Mouse (Mus musculus): ENCODE measurements around the gene Pmfbp1. TPM values are rescaled to one million over a fixed set of nuclear protein-coding genes. Genes with fewer than 3 reads are reported as not detected.

Pmfbp1 gene
- polyA plus RNA-seq, 1 experiment: not detected

DNA sequence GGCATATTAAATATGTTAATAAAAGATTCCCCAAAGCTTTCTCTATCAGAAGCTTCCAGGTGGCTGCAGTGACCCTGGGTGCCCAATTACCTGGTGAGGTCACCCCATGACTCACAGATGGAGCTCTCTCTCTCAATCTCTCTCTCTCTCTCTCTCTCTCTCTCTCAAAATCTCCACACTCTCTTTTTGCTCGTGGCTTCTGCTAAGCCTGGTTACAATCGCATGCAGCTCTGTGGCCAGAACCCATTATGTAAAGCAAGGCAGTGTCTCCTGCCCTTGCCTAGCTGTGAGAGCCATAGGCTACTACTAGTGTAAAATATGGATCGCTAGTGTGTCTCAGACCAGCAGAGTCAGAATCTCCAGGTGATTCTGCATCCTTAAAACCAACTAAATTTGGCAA, 28.1 kb upstream of the Pmfbp1 start:
- Histone ChIP-seq H3K4me1 (ENCODE audit: control insufficient read depth) (no peaks in the 10 kb centered on the region), H3K9me3 (ENCODE audit: control insufficient read depth, low read length) (no peaks in the 10 kb centered on the region), H3K36me3 (ENCODE audit: control insufficient read depth) (no peaks in the 10 kb centered on the region), H3K27me3 (ENCODE audit: control insufficient read depth) (no peaks in the 10 kb centered on the region), H3K4me3 (replicated peaks) (no peak overlapping the region)
- no peak for TF ChIP-seq TAL1 (IDR thresholded peaks at IDR 0.05; ENCODE audit: low read length)

DNA sequence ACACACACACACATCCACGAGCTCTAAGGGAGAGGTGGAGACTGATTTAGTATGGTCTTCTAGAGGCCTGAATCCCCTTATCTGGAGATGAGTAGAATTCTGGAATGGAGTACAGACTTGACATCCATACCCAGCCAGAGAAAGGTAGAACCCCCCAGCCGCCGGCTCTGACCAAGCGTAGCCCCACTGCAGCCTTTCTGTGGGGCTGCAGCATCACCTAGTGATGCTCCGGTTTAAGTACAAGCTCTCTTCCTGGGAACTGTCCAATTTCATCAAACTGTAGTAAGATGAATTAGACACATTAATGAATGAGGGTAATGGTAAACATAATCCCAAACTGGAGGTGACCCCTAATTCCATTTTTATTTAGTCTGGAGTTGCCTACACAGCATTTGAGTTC, 26.3 kb upstream of the Pmfbp1 start:
- H3K4me1 ChIP-seq (ENCODE audit: control insufficient read depth): no peaks in the 10 kb centered on the region
- no peak for TF ChIP-seq GATA1 (IDR thresholded peaks at IDR 0.05; ENCODE audit: low read length)
- TF ChIP-seq TAL1 (IDR thresholded peaks at IDR 0.05; ENCODE audit: low read length): no peak
- no peaks in the 10 kb centered on the region for H3K36me3 ChIP-seq (ENCODE audit: control insufficient read depth)
- no peak overlapping the region for H3K4me3 ChIP-seq (replicated peaks)
- H3K27me3 ChIP-seq (ENCODE audit: control insufficient read depth): no peaks in the 10 kb centered on the region
- H3K9me3 ChIP-seq (ENCODE audit: control insufficient read depth, low read length): no peaks in the 10 kb centered on the region

DNA sequence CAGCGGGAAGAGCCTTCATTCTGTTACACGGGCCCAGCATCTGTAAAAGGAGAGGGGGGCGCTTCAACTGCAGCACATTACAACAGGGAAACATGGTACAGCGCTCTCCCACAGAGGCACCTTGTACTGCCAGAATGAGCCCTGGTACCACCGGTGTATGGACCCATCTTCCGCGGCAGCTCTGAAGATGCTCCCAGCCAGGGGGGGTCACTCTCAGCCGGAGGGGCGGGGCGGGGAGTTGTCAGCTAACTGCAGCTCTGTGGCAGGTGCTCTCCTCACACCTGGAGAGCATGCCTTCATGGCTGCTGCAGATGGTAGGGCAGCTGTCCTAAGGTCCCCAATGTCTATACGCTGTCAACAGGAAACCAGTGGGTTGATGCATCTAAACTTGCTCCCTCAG, 25.7 kb upstream of the Pmfbp1 start:
- no peaks in the 10 kb centered on the region for H3K9me3 ChIP-seq (ENCODE audit: control insufficient read depth, low read length)
- no peak for TF ChIP-seq GATA1 (IDR thresholded peaks at IDR 0.05; ENCODE audit: low read length)
- TF ChIP-seq TAL1 (IDR thresholded peaks at IDR 0.05; ENCODE audit: low read length): no peak
- no peak overlapping the region for H3K4me3 ChIP-seq (replicated peaks)
- no peaks in the 10 kb centered on the region for H3K36me3 ChIP-seq (ENCODE audit: control insufficient read depth)
- no peaks in the 10 kb centered on the region for H3K4me1 ChIP-seq (ENCODE audit: control insufficient read depth)
- H3K27me3 ChIP-seq (ENCODE audit: control insufficient read depth): no peaks in the 10 kb centered on the region

DNA sequence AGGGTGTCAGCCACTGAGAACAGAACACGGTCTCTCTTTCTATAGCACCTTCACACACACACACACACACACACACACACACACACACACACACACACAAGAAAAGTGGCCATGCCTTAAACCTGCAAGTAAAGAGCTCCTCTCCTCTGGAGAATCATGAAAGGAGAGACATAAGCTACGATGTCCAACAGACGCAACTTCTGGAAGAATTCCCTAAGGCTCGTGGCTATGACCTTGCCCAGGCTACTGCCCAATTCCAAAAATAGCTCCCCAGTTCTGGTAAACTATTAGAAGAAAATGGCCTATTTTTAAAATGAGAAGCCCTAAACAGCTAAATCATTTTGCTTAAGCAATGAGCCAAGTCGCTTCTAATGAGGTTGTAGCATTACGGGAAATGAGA, 22.0 kb upstream of the Pmfbp1 start:
- TF ChIP-seq GATA1 (IDR thresholded peaks at IDR 0.05; ENCODE audit: low read length): no peak
- TF ChIP-seq TAL1 (IDR thresholded peaks at IDR 0.05; ENCODE audit: low read length): no peak
- no peaks in the 10 kb centered on the region for H3K27me3 ChIP-seq (ENCODE audit: control insufficient read depth)

DNA sequence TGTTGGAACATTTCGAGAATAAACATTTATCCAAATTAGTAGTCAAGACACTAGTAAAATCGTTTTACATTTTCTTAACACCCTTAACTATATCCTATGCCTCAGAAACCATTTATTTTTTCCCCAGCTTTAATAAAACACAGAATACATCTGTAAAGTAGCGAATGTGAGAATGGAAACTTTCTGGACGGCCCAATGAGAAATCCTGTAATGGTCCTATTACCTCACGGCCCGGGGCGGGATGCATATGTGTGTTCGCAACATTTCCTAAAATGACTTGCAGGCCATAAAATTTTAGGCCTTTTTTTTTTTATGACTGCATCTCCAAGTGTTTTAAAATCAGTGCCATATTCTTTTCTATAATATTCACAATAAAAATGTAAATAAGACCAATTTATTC, 21.4 kb upstream of the Pmfbp1 start:
- Histone ChIP-seq H3K4me3 (replicated peaks) (no peak overlapping the region), H3K27me3 (ENCODE audit: control insufficient read depth) (no peaks in the 10 kb centered on the region), H3K4me1 (ENCODE audit: control insufficient read depth) (no peaks in the 10 kb centered on the region), H3K36me3 (ENCODE audit: control insufficient read depth) (no peaks in the 10 kb centered on the region), H3K9me3 (ENCODE audit: control insufficient read depth, low read length) (no peaks in the 10 kb centered on the region)
- no peak for TF ChIP-seq TAL1 (IDR thresholded peaks at IDR 0.05; ENCODE audit: low read length)
- TF ChIP-seq GATA1 (IDR thresholded peaks at IDR 0.05; ENCODE audit: low read length): no peak

More for the DNA sequence above, 22.0 kb upstream of the Pmfbp1 start:
- no peaks in the 10 kb centered on the region for H3K9me3 ChIP-seq (ENCODE audit: control insufficient read depth, low read length)
- no peaks in the 10 kb centered on the region for H3K4me1 ChIP-seq (ENCODE audit: control insufficient read depth)
- no peak overlapping the region for H3K4me3 ChIP-seq (replicated peaks)
- no peaks in the 10 kb centered on the region for H3K36me3 ChIP-seq (ENCODE audit: control insufficient read depth)

DNA sequence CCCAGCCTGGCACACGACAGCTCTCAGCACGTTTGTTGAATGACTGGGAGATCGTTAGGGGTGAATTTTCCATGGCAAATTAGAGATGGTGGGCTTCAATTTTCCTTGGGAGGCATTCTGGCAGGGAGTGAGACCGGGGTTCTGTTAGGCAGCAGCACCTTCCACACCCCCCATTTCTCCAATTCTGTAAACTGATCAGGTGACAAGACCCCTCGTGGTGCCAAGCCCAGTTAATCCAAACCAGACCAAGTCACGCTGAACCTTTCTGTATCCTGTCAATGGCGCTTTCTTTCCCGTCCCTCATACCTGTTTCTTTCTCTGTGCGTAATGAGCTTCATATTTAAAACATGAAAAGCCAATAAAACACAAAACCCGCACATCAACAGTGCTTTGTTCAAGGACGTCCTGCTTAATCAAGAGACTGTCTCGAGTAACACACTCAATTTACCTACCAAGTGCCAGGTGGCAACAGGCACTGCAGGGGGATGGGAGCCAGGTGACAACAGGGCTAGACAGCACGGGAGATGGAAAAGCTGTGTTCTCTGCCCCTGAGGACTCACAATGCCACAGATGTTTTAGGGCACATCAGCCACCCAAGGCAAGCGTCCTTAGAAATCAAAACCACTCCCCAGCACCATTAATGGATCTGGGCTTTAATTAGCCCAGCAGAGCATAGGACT, 19.2 kb upstream of the Pmfbp1 start:
- TF ChIP-seq TAL1 (IDR thresholded peaks at IDR 0.05; ENCODE audit: low read length) (no peak), GATA1 (IDR thresholded peaks at IDR 0.05; ENCODE audit: low read length) (no peak)
- no peaks in the 10 kb centered on the region for H3K27me3 ChIP-seq (ENCODE audit: control insufficient read depth)

DNA sequence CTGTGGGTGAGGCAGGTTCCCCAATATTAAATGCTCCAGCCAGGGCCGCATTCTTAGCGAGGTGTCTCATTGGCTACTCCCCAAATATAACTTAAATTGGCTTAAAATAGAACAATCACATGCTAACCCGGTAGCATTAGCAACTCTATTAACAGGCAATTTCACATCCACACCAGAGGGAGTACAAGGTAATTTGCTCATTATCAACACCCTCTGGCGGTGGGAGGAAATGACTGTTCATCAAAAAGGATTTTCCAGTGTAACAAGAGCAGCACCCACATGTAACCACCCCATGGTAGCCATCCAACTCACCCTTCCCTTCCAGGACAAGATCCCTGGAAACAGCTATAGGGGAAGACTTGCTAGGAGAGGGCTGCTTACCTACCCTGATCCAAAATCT, 18.4 kb upstream of the Pmfbp1 start:
- no peaks in the 10 kb centered on the region for H3K9me3 ChIP-seq (ENCODE audit: control insufficient read depth, low read length)
- no peak overlapping the region for H3K4me3 ChIP-seq (replicated peaks)
- H3K4me1 ChIP-seq (ENCODE audit: control insufficient read depth): no peaks in the 10 kb centered on the region
- no peaks in the 10 kb centered on the region for H3K27me3 ChIP-seq (ENCODE audit: control insufficient read depth)
- H3K36me3 ChIP-seq (ENCODE audit: control insufficient read depth): no peaks in the 10 kb centered on the region
- no peak for TF ChIP-seq GATA1 (IDR thresholded peaks at IDR 0.05; ENCODE audit: low read length)
- no peak for TF ChIP-seq TAL1 (IDR thresholded peaks at IDR 0.05; ENCODE audit: low read length)

More for the DNA sequence above, 19.2 kb upstream of the Pmfbp1 start:
- H3K36me3 ChIP-seq (ENCODE audit: control insufficient read depth): no peaks in the 10 kb centered on the region
- no peak overlapping the region for H3K4me3 ChIP-seq (replicated peaks)
- no peaks in the 10 kb centered on the region for H3K4me1 ChIP-seq (ENCODE audit: control insufficient read depth)
- no peaks in the 10 kb centered on the region for H3K9me3 ChIP-seq (ENCODE audit: control insufficient read depth, low read length)

DNA sequence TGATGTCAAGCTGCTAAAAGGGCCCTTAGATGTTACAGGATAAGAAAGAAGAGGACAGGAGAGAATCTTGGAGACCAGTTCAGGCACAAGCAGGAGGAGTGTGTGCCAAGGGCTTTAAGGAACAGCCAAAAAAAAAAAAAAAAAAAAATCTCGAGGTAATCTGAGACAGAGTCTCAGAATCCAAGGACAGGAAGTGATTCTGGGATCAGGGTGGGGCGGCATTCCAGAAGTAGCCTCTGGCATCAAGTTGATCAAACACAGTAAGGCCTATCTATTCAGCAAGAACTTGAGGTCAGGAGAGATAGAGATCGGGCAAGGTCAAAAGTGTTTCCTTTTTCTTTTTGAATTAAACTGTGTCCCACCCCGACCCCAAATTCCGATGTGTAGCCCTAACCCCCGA, 15.2 kb upstream of the Pmfbp1 start:
- Histone ChIP-seq H3K36me3 (ENCODE audit: control insufficient read depth) (no peaks in the 10 kb centered on the region), H3K27me3 (ENCODE audit: control insufficient read depth) (no peaks in the 10 kb centered on the region), H3K9me3 (ENCODE audit: control insufficient read depth, low read length) (no peaks in the 10 kb centered on the region), H3K4me1 (ENCODE audit: control insufficient read depth) (no peaks in the 10 kb centered on the region), H3K4me3 (replicated peaks) (no peak overlapping the region)
- TF ChIP-seq TAL1 (IDR thresholded peaks at IDR 0.05; ENCODE audit: low read length): no peak
- TF ChIP-seq GATA1 (IDR thresholded peaks at IDR 0.05; ENCODE audit: low read length): no peak

DNA sequence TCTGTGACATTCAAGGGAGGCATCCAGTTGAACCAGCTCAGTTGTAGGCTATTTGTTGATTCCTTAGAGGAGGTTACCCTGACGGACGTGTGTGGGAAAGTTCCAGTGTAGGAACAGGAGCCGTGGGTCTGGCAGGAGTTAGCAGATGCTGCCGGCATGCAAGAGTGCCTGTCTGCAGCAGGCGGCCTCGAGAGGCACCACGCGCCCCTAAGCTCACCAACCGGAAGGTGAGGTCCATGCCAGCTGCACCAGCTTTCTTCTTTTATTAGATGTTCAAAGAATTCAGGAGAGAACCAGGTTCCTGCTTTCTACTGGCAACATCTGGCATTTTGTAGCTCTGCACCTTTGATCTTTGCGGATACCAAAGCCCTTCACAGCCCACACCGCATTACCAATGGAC, 9.1 kb upstream of the Pmfbp1 start:
- Histone ChIP-seq H3K27me3 (ENCODE audit: control insufficient read depth) (no peaks in the 10 kb centered on the region), H3K9me3 (ENCODE audit: control insufficient read depth, low read length) (no peaks in the 10 kb centered on the region; the same call in 1 of the 2 replicates), H3K4me3 (replicated peaks) (no peak overlapping the region), H3K36me3 (ENCODE audit: control insufficient read depth) (no peaks in the 10 kb centered on the region), H3K4me1 (ENCODE audit: control insufficient read depth) (no peaks in the 10 kb centered on the region)
- TF ChIP-seq GATA1 (IDR thresholded peaks at IDR 0.05; ENCODE audit: low read length): no peak
- no peak for TF ChIP-seq TAL1 (IDR thresholded peaks at IDR 0.05; ENCODE audit: low read length)

DNA sequence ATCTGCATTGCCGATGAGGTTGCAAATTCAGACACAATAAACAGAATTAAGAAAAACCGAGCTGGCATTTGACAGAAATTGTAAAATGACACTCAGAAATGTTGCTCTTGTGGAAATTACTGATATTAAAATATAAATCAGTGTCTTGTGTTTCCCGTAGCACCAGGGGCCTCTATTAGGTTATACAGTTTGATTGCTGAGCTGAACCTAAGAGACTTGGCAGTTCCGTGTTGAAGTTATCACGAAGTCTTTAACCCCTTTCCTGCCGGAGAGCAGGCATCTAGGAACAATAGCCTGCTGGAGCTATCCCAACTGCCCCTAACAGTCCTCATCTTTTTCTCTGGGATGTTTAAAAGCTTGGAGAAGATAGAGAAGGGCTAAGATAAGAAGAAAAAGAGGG, 8.3 kb upstream of the Pmfbp1 start:
- no peak for TF ChIP-seq TAL1 (IDR thresholded peaks at IDR 0.05; ENCODE audit: low read length)
- TF ChIP-seq GATA1 (IDR thresholded peaks at IDR 0.05; ENCODE audit: low read length): no peak
- no peak overlapping the region for H3K4me3 ChIP-seq (replicated peaks)
- no peaks in the 10 kb centered on the region for H3K36me3 ChIP-seq (ENCODE audit: control insufficient read depth)
- H3K27me3 ChIP-seq (ENCODE audit: control insufficient read depth): no peaks in the 10 kb centered on the region
- H3K9me3 ChIP-seq (ENCODE audit: control insufficient read depth, low read length): no peaks in the 10 kb centered on the region; the same call in 1 of the 2 replicates
- H3K4me1 ChIP-seq (ENCODE audit: control insufficient read depth): no peaks in the 10 kb centered on the region
